Mouse (Mus musculus) embryonic facial prominence, embryonic 12.5 days (tissue): ENCODE measurements at regions not wholly inside any gene's neighbourhood (a gene's known extent, or its start where the extent isn't known, plus 50 kb on each side); places are given as distances from the start of the nearest gene placed in this dataset.

Experiments used
- ATAC-seq: fragments of 200-750 bp; cut with Nextera tagmentation; 2 replicates; pipeline ENCODE4 v1.8.0; 2017; ENCODE audit not compliant: insufficient number of reproducible peaks, insufficient read depth, low FRiP score, low TSS enrichment
- H3K27ac ChIP-seq: fragments of 300-500 bp; sonication (generic); 2 replicates; pipeline ENCODE4 v1.5.1; 2016; ENCODE audit warnings: mild to moderate bottlenecking
- H3K27me3 ChIP-seq: fragments of 300-500 bp; sonication (generic); 2 replicates; pipeline ENCODE4 v1.6.1; 2016; ENCODE audit warnings: mild to moderate bottlenecking, moderate library complexity
- H3K36me3 ChIP-seq: fragments of 300-500 bp; sonication (generic); 2 replicates; pipeline ENCODE4 v1.6.1; 2016; ENCODE audit warnings: mild to moderate bottlenecking
- H3K4me1 ChIP-seq: fragments of 300-500 bp; sonication (generic); 2 replicates; pipeline ENCODE4 v1.6.1; 2016
- H3K4me2 ChIP-seq: fragments of 300-500 bp; sonication (generic); replicated peaks from 2 replicates; pipeline ENCODE4 v1.6.1; 2016; ENCODE audit warnings: mild to moderate bottlenecking, moderate library complexity
- H3K4me3 ChIP-seq: fragments of 300-500 bp; sonication (generic); 2 replicates; pipeline ENCODE4 v1.5.1; 2016; ENCODE audit warnings: mild to moderate bottlenecking
- H3K9ac ChIP-seq: fragments of 300-500 bp; sonication (generic); 2 replicates; pipeline ENCODE4 v1.6.1; 2016; ENCODE audit warnings: mild to moderate bottlenecking, moderate library complexity
- H3K9me3 ChIP-seq: fragments of 300-500 bp; sonication (generic); 2 replicates; pipeline ENCODE4 v1.6.1; 2016; ENCODE audit warnings: mild to moderate bottlenecking, moderate library complexity
- WGBS: fragments of 180-500 bp; shearing (Covaris S2); methylation state at CpG from one replicate; pipeline ENCODE4 v1.1.7; 2016; 5-methylcytosine and 5-hydroxymethylcytosine counted together

GRCm38 (mm10) chr7:124777822-124778221, 666.7 kb upstream of the Kdm8 start:
- 92% methylated on average over 1 of the region's 1 CpGs for WGBS
- Histone ChIP-seq H3K4me3 (no peak overlapping the region), H3K27me3 (no peaks in the 10 kb centered on the region), H3K4me2 (no peak overlapping the region), H3K27ac (no peak overlapping the region), H3K36me3 (no peaks in the 10 kb centered on the region), H3K9ac (no peak overlapping the region), H3K4me1 (no peaks in the 10 kb centered on the region), H3K9me3 (no peaks in the 10 kb centered on the region)
- no peak for ATAC-seq

GRCm38 (mm10) chr7:124782816-124783215, 661.7 kb upstream of the Kdm8 start:
- Histone ChIP-seq H3K9me3 (no peaks in the 10 kb centered on the region), H3K27me3 (no peaks in the 10 kb centered on the region), H3K4me1 (no peaks in the 10 kb centered on the region), H3K27ac (no peak overlapping the region), H3K4me2 (no peak overlapping the region), H3K36me3 (no peaks in the 10 kb centered on the region), H3K9ac (no peak overlapping the region), H3K4me3 (no peak overlapping the region)
- WGBS, result 48% methylated on average over 4 of the region's 4 CpGs
- ATAC-seq, result no peak

- Histone ChIP-seq H3K27me3 (no peaks in the 10 kb centered on the region), H3K4me2 (no peak overlapping the region), H3K4me1 (no peaks in the 10 kb centered on the region), H3K27ac (no peak overlapping the region), H3K9me3 (no peaks in the 10 kb centered on the region), H3K36me3 (no peaks in the 10 kb centered on the region), H3K4me3 (no peak overlapping the region), H3K9ac (no peak overlapping the region)
- no peak for ATAC-seq
- 77% methylated on average over 2 of the region's 2 CpGs for WGBS
Observed at GRCm38 (mm10) chr7:124784995-124785394, 659.5 kb upstream of the Kdm8 start.

GRCm38 (mm10) chr7:124785896-124786295, 658.6 kb upstream of the Kdm8 start:
- WGBS, result 89% methylated on average over 8 of the region's 8 CpGs
- no peak overlapping the region for H3K9ac ChIP-seq
- ATAC-seq, result no peak
- H3K9me3 ChIP-seq, result no peaks in the 10 kb centered on the region
- H3K36me3 ChIP-seq, result no peaks in the 10 kb centered on the region
- no peaks in the 10 kb centered on the region for H3K27me3 ChIP-seq
- H3K4me2 ChIP-seq, result no peak overlapping the region
- no peaks in the 10 kb centered on the region for H3K4me1 ChIP-seq
- H3K4me3 ChIP-seq, result no peak overlapping the region
- H3K27ac ChIP-seq, result no peak overlapping the region

GRCm38 (mm10) chr7:124788781-124789180, 655.7 kb upstream of the Kdm8 start:
- Histone ChIP-seq H3K27ac (no peak overlapping the region), H3K36me3 (no peaks in the 10 kb centered on the region), H3K27me3 (no peaks in the 10 kb centered on the region), H3K4me3 (no peak overlapping the region), H3K9me3 (no peaks in the 10 kb centered on the region), H3K9ac (no peak overlapping the region), H3K4me2 (no peak overlapping the region), H3K4me1 (no peaks in the 10 kb centered on the region)
- ATAC-seq, result no peak
- WGBS, result 69% methylated on average over 3 of the region's 3 CpGs

GRCm38 (mm10) chr7:124803101-124803500, 641.4 kb upstream of the Kdm8 start:
- H3K4me2 ChIP-seq, result no peak overlapping the region
- H3K27ac ChIP-seq, result no peak overlapping the region
- ATAC-seq, result no peak
- WGBS, result 69% methylated on average over 3 of the region's 3 CpGs
- no peaks in the 10 kb centered on the region for H3K27me3 ChIP-seq
- no peak overlapping the region for H3K9ac ChIP-seq
- no peaks in the 10 kb centered on the region for H3K9me3 ChIP-seq
- H3K4me1 ChIP-seq, result no peaks in the 10 kb centered on the region
- no peaks in the 10 kb centered on the region for H3K36me3 ChIP-seq
- H3K4me3 ChIP-seq, result no peak overlapping the region

- no peak overlapping the region for H3K27ac ChIP-seq
- H3K9ac ChIP-seq, result no peak overlapping the region
- H3K4me3 ChIP-seq, result no peak overlapping the region
- H3K4me1 ChIP-seq, result no peaks in the 10 kb centered on the region
- ATAC-seq, result no peak
- H3K9me3 ChIP-seq, result no peaks in the 10 kb centered on the region
- no peaks in the 10 kb centered on the region for H3K36me3 ChIP-seq
- no peaks in the 10 kb centered on the region for H3K27me3 ChIP-seq
- no peak overlapping the region for H3K4me2 ChIP-seq
Observed at GRCm38 (mm10) chr7:124834692-124835091, 609.8 kb upstream of the Kdm8 start.

- no peaks in the 10 kb centered on the region for H3K36me3 ChIP-seq
- no peak overlapping the region for H3K9ac ChIP-seq
- WGBS, result 90% methylated on average over 3 of the region's 3 CpGs
- H3K4me1 ChIP-seq, result no peaks in the 10 kb centered on the region
- no peaks in the 10 kb centered on the region for H3K9me3 ChIP-seq
- no peak for ATAC-seq
- no peak overlapping the region for H3K4me2 ChIP-seq
- H3K27ac ChIP-seq, result no peak overlapping the region
- no peaks in the 10 kb centered on the region for H3K27me3 ChIP-seq
- no peak overlapping the region for H3K4me3 ChIP-seq
Observed at GRCm38 (mm10) chr7:124836531-124836930, 607.9 kb upstream of the Kdm8 start.

GRCm38 (mm10) chr7:124855056-124855455, 589.4 kb upstream of the Kdm8 start:
- Histone ChIP-seq H3K4me3 (no peak overlapping the region), H3K4me2 (no peak overlapping the region), H3K9ac (no peak overlapping the region), H3K27ac (no peak overlapping the region), H3K9me3 (no peaks in the 10 kb centered on the region), H3K36me3 (no peaks in the 10 kb centered on the region), H3K4me1 (no peaks in the 10 kb centered on the region), H3K27me3 (no peaks in the 10 kb centered on the region)
- no peak for ATAC-seq
- 83% methylated on average over 5 of the region's 5 CpGs for WGBS

- H3K27ac ChIP-seq, result no peak overlapping the region
- WGBS, result 90% methylated on average over 3 of the region's 3 CpGs
- no peaks in the 10 kb centered on the region for H3K4me1 ChIP-seq
- H3K27me3 ChIP-seq, result no peaks in the 10 kb centered on the region
- no peaks in the 10 kb centered on the region for H3K9me3 ChIP-seq
- H3K36me3 ChIP-seq, result no peaks in the 10 kb centered on the region
- ATAC-seq, result no peak
- no peak overlapping the region for H3K4me3 ChIP-seq
- H3K9ac ChIP-seq, result no peak overlapping the region
- no peak overlapping the region for H3K4me2 ChIP-seq
Observed at GRCm38 (mm10) chr7:124857106-124857505, 587.4 kb upstream of the Kdm8 start.

- 96% methylated on average over 2 of the region's 2 CpGs for WGBS
- no peak overlapping the region for H3K4me2 ChIP-seq
- no peaks in the 10 kb centered on the region for H3K9me3 ChIP-seq
- H3K27ac ChIP-seq, result no peak overlapping the region
- ATAC-seq, result no peak
- no peaks in the 10 kb centered on the region for H3K4me1 ChIP-seq
- H3K4me3 ChIP-seq, result no peak overlapping the region
- H3K36me3 ChIP-seq, result no peaks in the 10 kb centered on the region
- no peaks in the 10 kb centered on the region for H3K27me3 ChIP-seq
- H3K9ac ChIP-seq, result no peak overlapping the region
Observed at GRCm38 (mm10) chr7:124861397-124861796, 583.1 kb upstream of the Kdm8 start.

- no peaks in the 10 kb centered on the region for H3K27me3 ChIP-seq
- H3K4me1 ChIP-seq, result no peaks in the 10 kb centered on the region
- H3K9ac ChIP-seq, result no peak overlapping the region
- H3K36me3 ChIP-seq, result no peaks in the 10 kb centered on the region
- H3K9me3 ChIP-seq, result no peaks in the 10 kb centered on the region
- no peak overlapping the region for H3K4me2 ChIP-seq
- ATAC-seq, result no peak
- 70% methylated on average over 6 of the region's 6 CpGs for WGBS
- H3K4me3 ChIP-seq, result no peak overlapping the region
- no peak overlapping the region for H3K27ac ChIP-seq
Observed at GRCm38 (mm10) chr7:124868133-124868603, 576.3 kb upstream of the Kdm8 start.

GRCm38 (mm10) chr7:124868621-124869020, 575.9 kb upstream of the Kdm8 start:
- Histone ChIP-seq H3K4me2 (no peak overlapping the region), H3K27me3 (no peaks in the 10 kb centered on the region), H3K9me3 (no peaks in the 10 kb centered on the region), H3K36me3 (no peaks in the 10 kb centered on the region), H3K4me3 (no peak overlapping the region), H3K27ac (no peak overlapping the region), H3K4me1 (no peaks in the 10 kb centered on the region), H3K9ac (no peak overlapping the region)
- WGBS, result 74% methylated on average over 3 of the region's 3 CpGs
- ATAC-seq, result no peak
